Mouse (Mus musculus) intestine, embryonic 15.5 days (tissue): Measurements from ENCODE around the gene Rnf128. TPM values are rescaled to one million over a fixed set of nuclear protein-coding genes. Genes with fewer than 3 reads are reported as not detected.

Experiments
- polyA plus RNA-seq: library from polyadenylated mRNA; unstranded; fragments of >200 nt; fragmentation: Nextera tagmentation; extraction: Ambion mirVana; gene quantifications from 2 replicates; pipeline ENCODE4 v1.2.1, GENCODE M21; 2015

The Rnf128 gene
- polyA plus RNA-seq, 1 experiment from 2014 or later: 141 TPM

Other genes starting within 250 kb of the Rnf128 start
- 0.14 TPM in 1 of 2 replicates, not detected in the other for gene Trap1a, start 229.6 kb upstream of the Rnf128 start, polyA plus RNA-seq
- gene D330045A20Rik, start 82.9 kb upstream of the Rnf128 start, polyA plus RNA-seq: 3.3 and 4.0 TPM in 2 replicates
- gene Tbc1d8b, start 121.7 kb downstream of the Rnf128 start, polyA plus RNA-seq: 3.0 and 3.4 TPM in 2 replicates
- gene Gm15013, start 151.2 kb downstream of the Rnf128 start, polyA plus RNA-seq: 0.25 and 0.29 TPM in 2 replicates
- not detected in 2 replicates for gene Ripply1, start 219.0 kb downstream of the Rnf128 start, polyA plus RNA-seq
- gene Cldn2, start 237.5 kb downstream of the Rnf128 start, polyA plus RNA-seq: 54.1 and 59.8 TPM in 2 replicates